Mouse (Mus musculus): ENCODE measurements around the gene Vamp2. TPM values are rescaled to one million over a fixed set of nuclear protein-coding genes. Genes with fewer than 3 reads are reported as not detected.
A peak's percentile ranks its signal among the peaks of the same experiment; 100 is the strongest.

The Vamp2 gene
- polyA plus RNA-seq, 1 experiment from 2014 or later = 179 TPM

DNA sequence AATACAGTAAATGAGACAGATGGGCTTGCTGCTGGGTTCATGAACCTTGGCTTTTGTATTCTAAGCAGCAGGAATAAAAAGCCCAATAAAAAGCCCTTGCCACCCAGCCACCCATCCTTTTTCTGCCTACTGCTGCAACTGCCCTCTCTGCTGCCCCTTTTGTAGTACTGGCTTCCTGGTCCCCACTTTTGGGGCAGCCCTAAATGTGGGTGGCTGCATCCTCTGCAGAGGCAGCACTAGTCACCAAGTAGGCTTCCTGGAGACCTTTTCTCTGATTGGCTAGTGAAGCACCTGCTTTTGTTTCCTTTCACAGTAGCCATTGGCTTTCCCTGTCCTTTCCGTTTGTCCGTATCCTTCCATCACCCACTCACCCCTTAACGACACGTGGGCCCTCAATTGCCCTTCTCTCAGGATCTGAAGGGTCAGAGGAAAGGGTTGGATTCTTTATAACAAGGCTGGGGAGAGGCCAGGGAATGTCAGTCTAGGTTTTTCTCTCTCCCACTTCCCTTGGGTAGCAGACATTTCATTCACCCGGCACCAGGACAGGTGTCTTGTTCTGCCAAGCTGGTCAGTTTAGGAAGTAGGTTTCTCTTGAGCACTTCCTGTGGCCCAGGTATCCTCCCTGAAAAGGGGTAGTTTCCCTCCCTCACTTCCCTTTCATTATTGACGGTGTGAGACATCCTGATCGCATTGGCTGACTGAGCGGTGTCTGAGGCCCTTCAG lies 9.9 kb downstream of the Vamp2 start:
- Histone ChIP-seq H3K4me1 (peaks cover 65% of the 10 kb centered on the region), H3K4me2 (replicated peaks) (peak overlapping the region; percentile 69), H3K9me3 (no peaks in the 10 kb centered on the region), H3K27ac (replicated peaks) (peak overlapping the region; percentile 82), H3K27me3 (no peaks in the 10 kb centered on the region), H3K36me3 (peaks cover 15% of the 10 kb centered on the region), H3K4me3 (peak overlapping the region; percentile 56), H3K9ac (replicated peaks) (peak overlapping the region; percentile 29)
- no peak for ATAC-seq (replicated peaks)
- WGBS = 13% methylated on average over 8 of the region's 8 CpGs

DNA sequence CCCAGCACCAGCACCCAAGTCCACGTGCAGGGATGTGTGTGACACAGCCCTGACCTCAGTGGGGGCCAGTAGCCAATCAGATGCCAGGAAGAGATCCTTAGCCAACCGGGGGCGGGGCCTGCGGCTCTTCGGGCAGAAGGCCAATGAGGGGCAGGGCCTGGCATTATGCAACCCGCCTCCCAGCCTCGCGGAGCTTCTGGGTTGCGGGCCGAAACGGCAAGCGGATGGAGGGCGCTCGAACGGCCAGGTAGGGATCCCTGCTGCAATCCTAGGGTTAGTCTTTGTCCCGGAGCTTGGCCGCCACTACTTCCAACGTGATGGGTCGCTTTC lies 10.4 kb downstream of the Vamp2 start:
- ATAC-seq (replicated peaks) = no peak
- under 1% methylated on average over 19 of the region's 19 CpGs for WGBS
- Histone ChIP-seq H3K4me1 (peaks cover 65% of the 10 kb centered on the region), H3K4me2 (replicated peaks) (peak overlapping the region; percentile 69), H3K27ac (replicated peaks) (peak overlapping the region; percentile 82), H3K27me3 (no peaks in the 10 kb centered on the region), H3K9me3 (no peaks in the 10 kb centered on the region), H3K4me3 (peak overlapping the region; percentile 56), H3K36me3 (peaks cover 21% of the 10 kb centered on the region), H3K9ac (replicated peaks) (peak overlapping the region; percentile 61)

DNA sequence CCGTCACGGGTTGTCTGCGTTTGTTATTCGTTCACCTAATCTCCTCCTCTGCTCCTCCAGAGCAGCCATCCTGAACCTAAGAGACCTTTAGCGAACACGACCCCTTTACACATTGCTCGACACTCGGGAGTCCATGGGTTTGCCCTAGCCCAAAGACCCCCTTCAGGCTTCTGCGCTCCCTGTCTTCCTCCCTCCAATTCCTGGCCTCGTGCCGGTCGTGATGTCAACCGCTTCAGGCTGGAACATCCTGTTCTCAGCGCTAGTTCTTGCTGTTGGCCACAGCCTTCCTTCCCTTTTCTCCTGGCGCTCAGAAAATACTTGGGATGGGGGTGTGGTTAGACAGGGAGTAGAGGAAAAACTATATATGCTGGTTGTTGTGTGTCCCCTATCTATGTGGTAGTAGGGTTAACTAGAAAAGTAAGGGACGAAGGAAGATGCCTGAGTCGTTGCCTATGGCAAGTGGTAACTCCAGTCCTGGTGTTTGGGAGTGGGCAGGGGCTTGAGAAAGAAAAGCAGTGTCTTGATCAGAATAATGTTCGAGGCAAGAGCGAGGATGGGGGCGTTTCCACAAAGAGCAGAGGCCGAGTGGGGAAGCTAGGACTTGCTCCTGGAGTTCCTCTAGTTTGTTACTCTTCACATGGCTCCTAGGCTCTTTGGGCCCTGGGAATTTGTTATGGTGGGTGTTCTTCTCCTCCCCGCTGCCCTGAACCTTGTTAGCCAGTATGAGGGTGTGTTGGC lies 11.1 kb downstream of the Vamp2 start:
- H3K9me3 ChIP-seq = no peaks in the 10 kb centered on the region
- H3K36me3 ChIP-seq = peaks cover 27% of the 10 kb centered on the region
- no peaks in the 10 kb centered on the region for H3K27me3 ChIP-seq
- ATAC-seq (replicated peaks) = no peak
- peak overlapping the region; percentile 82 for H3K27ac ChIP-seq (replicated peaks)
- peaks cover 60% of the 10 kb centered on the region for H3K4me1 ChIP-seq
- H3K4me3 ChIP-seq = peak overlapping the region; percentile 56
- under 1% methylated on average over 22 of the region's 22 CpGs for WGBS
- peak overlapping the region; percentile 61 for H3K9ac ChIP-seq (replicated peaks)
- H3K4me2 ChIP-seq (replicated peaks) = peak overlapping the region; percentile 69

DNA sequence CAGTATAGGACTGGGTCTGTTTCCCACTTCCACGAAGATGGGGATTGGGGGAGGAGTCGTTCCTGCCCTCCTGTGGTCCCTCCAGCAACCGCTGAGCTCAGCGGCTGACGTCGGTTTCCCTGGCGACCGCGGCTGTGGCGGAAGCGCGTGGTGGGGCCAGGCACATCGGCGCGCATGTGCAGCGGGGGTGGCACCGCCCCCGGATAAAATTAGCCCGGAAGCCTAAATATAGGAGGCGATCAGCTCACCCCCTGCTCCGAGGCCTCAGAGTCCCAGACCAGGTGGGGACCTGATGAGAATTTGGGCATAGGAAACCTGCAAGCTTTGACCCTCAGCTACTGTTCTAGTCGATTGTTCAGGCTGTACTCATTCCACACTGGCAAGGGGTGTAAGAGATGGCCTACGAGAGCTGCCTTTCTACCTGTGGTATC lies 11.6 kb downstream of the Vamp2 start:
- Histone ChIP-seq H3K4me3 (peak overlapping the region; percentile 56), H3K4me1 (peaks cover 58% of the 10 kb centered on the region), H3K9me3 (no peaks in the 10 kb centered on the region), H3K27me3 (no peaks in the 10 kb centered on the region), H3K4me2 (replicated peaks) (peak overlapping the region; percentile 69), H3K36me3 (peaks cover 32% of the 10 kb centered on the region), H3K27ac (replicated peaks) (peak overlapping the region; percentile 82), H3K9ac (replicated peaks) (peak overlapping the region; percentile 61)
- ATAC-seq (replicated peaks) = peak; percentile 27
- WGBS = under 1% methylated on average over 23 of the region's 23 CpGs

DNA sequence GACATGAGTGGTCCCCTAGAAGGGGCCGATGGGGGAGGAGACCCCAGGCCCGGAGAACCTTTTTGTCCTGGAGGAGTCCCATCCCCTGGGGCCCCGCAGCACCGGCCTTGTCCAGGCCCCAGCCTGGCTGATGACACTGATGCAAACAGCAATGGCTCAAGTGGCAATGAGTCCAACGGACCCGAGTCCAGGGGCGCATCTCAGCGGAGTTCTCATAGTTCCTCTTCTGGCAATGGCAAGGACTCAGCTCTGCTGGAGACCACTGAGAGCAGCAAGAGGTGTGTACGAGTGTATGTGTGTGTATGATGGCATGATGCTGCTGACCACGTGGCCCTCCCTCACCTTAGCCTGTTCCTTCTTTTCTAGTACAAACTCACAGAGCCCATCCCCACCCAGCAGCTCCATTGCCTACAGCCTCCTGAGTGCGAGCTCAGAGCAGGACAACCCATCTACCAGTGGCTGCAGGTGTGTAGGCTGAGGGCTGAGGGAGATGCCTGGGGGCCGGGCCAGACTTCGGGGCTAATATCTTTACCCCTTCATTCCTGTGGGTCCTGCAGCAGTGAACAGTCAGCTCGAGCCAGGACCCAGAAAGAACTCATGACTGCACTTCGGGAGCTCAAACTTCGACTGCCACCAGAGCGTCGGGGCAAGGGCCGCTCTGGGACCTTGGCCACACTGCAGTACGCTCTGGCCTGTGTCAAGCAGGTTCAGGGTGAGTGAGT lies 12.5 kb downstream of the Vamp2 start:
- Histone ChIP-seq H3K27me3 (no peaks in the 10 kb centered on the region), H3K36me3 (peaks cover 38% of the 10 kb centered on the region), H3K9me3 (no peaks in the 10 kb centered on the region), H3K4me2 (replicated peaks) (peak overlapping the region; percentile 69), H3K27ac (replicated peaks) (no peak overlapping the region), H3K4me3 (peak overlapping the region; percentile 56), H3K9ac (replicated peaks) (peak overlapping the region; percentile 61; the same call in 1 of the 2 replicates), H3K4me1 (peaks cover 50% of the 10 kb centered on the region)
- no peak for ATAC-seq (replicated peaks)
- 88% methylated on average over 20 of the region's 20 CpGs for WGBS

DNA sequence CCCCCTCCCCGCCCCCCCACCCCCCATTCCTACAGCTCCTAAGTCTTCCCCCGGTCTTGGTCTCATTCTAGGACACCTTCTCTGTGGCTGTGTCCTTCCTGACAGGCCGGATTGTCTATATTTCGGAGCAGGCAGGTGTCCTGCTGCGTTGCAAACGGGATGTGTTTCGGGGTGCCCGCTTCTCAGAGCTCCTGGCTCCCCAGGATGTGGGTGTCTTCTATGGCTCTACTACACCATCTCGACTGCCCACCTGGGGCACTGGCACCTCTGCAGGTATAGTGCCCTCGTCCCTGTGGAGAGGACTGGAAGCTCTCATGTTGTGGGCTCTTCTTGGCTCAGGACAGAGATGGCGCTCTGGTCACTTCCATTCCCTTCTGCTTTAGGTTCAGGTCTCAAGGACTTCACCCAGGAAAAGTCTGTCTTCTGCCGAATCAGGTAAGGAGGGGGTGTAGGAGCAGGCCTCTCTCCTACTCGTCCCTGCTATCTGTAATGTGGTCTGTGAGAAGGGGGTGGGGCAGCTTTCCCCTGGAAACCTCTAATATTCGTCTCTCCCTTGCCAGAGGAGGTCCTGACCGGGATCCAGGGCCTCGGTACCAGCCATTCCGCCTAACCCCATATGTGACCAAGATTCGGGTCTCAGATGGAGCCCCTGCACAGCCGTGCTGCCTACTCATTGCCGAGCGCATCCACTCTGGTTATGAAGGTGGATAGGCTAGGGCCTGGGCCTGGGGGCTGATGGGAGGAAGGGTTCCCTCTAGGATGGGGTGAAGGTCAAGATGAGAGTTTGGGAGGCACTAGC lies 13.5 kb downstream of the Vamp2 start:
- Histone ChIP-seq H3K27me3 (no peaks in the 10 kb centered on the region), H3K4me3 (no peak overlapping the region), H3K36me3 (peaks cover 42% of the 10 kb centered on the region), H3K4me2 (replicated peaks) (no peak overlapping the region), H3K9ac (replicated peaks) (no peak overlapping the region), H3K4me1 (peaks cover 41% of the 10 kb centered on the region), H3K9me3 (no peaks in the 10 kb centered on the region), H3K27ac (replicated peaks) (no peak overlapping the region)
- 89% methylated on average over 21 of the region's 21 CpGs for WGBS
- ATAC-seq (replicated peaks) = no peak

DNA sequence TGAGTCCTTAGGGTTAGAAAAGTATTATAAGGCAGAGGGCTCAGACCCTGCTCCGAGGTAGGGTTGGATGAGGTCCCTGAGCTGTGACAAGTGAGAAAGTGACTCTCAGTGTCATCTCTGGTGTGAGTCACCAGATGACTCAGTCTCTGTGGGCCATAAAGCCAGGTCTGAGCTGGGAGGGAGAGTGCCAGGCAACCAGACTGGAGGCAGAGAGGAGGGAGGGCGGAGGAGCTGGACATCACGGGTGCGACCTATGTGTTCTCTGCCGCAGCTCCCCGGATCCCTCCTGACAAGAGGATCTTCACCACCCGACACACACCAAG lies 14.1 kb downstream of the Vamp2 start:
- H3K4me1 ChIP-seq = peaks cover 36% of the 10 kb centered on the region
- H3K27ac ChIP-seq (replicated peaks) = no peak overlapping the region
- no peak overlapping the region for H3K9ac ChIP-seq (replicated peaks)
- no peak for ATAC-seq (replicated peaks)
- no peak overlapping the region for H3K4me2 ChIP-seq (replicated peaks)
- peaks cover 42% of the 10 kb centered on the region for H3K36me3 ChIP-seq
- no peak overlapping the region for H3K4me3 ChIP-seq
- H3K27me3 ChIP-seq = no peaks in the 10 kb centered on the region
- WGBS = 96% methylated on average over 7 of the region's 7 CpGs
- H3K9me3 ChIP-seq = no peaks in the 10 kb centered on the region

DNA sequence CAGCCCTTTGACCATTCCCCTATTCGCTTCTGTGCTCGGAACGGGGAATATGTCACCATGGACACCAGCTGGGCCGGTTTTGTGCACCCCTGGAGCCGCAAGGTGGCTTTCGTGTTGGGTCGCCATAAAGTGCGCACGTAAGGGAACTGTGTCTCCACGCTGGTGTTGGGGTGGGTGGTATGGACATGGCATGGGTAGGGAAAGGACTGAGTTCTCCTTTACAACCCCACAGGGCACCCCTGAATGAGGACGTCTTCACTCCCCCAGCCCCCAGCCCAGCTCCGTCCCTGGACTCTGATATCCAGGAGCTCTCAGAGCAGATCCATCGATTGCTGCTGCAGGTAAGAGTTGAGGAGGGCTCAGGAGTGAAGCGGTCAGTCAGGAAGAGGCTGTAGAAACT lies 14.8 kb downstream of the Vamp2 start:
- Histone ChIP-seq H3K4me1 (peaks cover 28% of the 10 kb centered on the region), H3K4me3 (no peak overlapping the region), H3K36me3 (peaks cover 48% of the 10 kb centered on the region), H3K9me3 (no peaks in the 10 kb centered on the region), H3K27ac (replicated peaks) (no peak overlapping the region), H3K27me3 (no peaks in the 10 kb centered on the region), H3K9ac (replicated peaks) (no peak overlapping the region), H3K4me2 (replicated peaks) (no peak overlapping the region)
- ATAC-seq (replicated peaks) = no peak
- WGBS = 96% methylated on average over 14 of the region's 14 CpGs

DNA sequence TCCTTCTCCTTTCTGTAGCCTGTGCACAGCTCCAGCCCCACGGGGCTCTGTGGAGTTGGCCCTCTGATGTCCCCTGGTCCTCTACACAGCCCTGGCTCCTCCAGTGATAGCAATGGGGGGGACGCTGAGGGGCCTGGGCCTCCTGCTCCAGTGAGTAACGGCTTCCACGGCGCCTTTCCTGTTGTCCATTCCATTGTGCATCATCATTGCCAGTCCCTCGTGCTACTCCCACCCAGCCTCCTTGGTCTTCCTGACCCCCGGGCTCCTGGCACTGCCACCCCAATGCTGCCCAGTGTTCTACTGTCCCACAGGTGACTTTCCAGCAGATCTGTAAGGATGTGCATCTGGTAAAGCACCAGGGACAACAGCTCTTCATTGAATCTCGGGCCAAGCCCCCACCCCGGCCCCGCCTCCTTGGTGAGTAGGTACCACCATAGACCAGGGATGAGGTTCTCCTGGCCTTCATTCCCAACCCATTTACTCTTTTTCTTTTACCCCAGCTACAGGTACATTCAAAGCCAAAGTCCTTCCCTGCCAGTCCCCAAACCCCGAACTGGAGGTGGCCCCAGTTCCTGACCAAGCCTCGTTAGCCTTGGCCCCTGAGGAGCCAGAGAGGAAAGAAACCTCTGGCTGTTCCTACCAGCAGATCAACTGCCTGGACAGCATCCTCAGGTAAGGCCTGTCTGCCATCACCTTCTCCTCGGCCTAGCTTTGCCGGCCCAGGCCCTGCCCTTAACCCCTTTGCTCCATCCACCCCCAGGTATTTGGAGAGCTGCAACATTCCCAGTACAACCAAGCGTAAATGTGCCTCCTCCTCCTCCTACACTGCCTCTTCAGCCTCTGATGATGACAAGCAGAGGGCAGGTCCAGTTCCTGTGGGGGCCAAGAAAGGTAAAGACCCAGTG lies 15.5 kb downstream of the Vamp2 start:
- Histone ChIP-seq H3K9ac (replicated peaks) (no peak overlapping the region), H3K4me1 (peaks cover 21% of the 10 kb centered on the region), H3K27me3 (no peaks in the 10 kb centered on the region), H3K9me3 (no peaks in the 10 kb centered on the region), H3K4me2 (replicated peaks) (no peak overlapping the region), H3K4me3 (no peak overlapping the region), H3K27ac (replicated peaks) (no peak overlapping the region), H3K36me3 (peaks cover 54% of the 10 kb centered on the region)
- ATAC-seq (replicated peaks) = no peak
- WGBS = 89% methylated on average over 15 of the region's 15 CpGs

DNA sequence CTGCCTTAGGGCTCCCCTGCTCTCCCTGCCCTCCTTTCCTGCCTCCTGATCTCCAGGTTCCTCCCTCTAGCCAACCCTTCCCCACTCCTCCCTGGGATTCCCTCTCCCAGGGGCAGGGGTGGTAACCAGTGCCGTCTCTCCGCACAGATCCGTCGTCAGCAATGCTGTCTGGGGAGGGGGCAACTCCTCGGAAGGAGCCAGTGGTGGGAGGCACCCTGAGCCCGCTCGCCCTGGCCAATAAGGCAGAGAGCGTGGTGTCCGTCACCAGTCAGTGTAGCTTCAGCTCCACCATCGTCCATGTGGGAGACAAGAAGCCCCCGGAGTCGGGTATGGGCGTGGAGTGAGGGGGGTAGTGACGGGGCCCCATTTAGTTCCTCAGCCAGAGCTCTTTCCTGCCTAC lies 16.2 kb downstream of the Vamp2 start:
- H3K9ac ChIP-seq (replicated peaks) = no peak overlapping the region
- peaks cover 56% of the 10 kb centered on the region for H3K36me3 ChIP-seq
- no peak overlapping the region for H3K4me3 ChIP-seq
- no peaks in the 10 kb centered on the region for H3K27me3 ChIP-seq
- WGBS = 90% methylated on average over 14 of the region's 14 CpGs
- no peak overlapping the region for H3K27ac ChIP-seq (replicated peaks)
- no peak overlapping the region for H3K4me2 ChIP-seq (replicated peaks)
- ATAC-seq (replicated peaks) = no peak
- H3K9me3 ChIP-seq = no peaks in the 10 kb centered on the region
- H3K4me1 ChIP-seq = peaks cover 14% of the 10 kb centered on the region

DNA sequence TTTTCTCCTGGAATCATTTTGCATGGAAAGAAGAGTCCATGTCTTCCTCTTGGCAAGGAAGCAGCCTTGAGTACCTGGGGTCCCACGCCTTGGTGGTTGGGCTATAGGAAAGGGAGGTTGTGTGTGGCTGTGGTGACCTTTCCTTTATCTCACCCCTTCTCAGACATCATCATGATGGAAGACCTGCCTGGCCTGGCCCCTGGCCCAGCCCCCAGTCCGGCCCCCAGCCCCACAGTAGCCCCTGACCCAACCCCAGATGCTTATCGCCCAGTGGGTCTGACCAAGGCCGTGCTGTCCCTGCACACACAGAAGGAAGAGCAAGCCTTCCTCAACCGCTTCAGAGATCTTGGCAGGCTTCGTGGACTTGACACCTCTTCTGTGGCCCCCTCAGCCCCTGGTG lies 16.9 kb downstream of the Vamp2 start:
- H3K27me3 ChIP-seq = no peaks in the 10 kb centered on the region
- H3K36me3 ChIP-seq = peaks cover 56% of the 10 kb centered on the region
- 91% methylated on average over 6 of the region's 6 CpGs for WGBS
- no peak overlapping the region for H3K27ac ChIP-seq (replicated peaks)
- peaks cover 8% of the 10 kb centered on the region for H3K4me1 ChIP-seq
- ATAC-seq (replicated peaks) = no peak
- H3K9me3 ChIP-seq = no peaks in the 10 kb centered on the region
- H3K4me2 ChIP-seq (replicated peaks) = no peak overlapping the region
- no peak overlapping the region for H3K4me3 ChIP-seq
- H3K9ac ChIP-seq (replicated peaks) = no peak overlapping the region
